Mouse (Mus musculus) lung, postnatal 36 days (tissue): ENCODE results near the gene Gm20388.
"Not testable (repeated sequence)": the region's sequence is repeated elsewhere in the genome, so short reads cannot be mapped to it uniquely, and the experiment has no call there.

Source experiments
- DNase-seq: peaks from one replicate; pipeline ENCODE4 v3.0.0; 2022; ENCODE audit warnings: mixed read lengths

Gene Gm20388

GRCm38 (mm10) chr8:123044743-123045425, 3134.2 kb downstream of the Gm20388 start:
- not testable (repeated sequence) for DNase-seq

GRCm38 (mm10) chr8:123046706-123047105, 3136.1 kb downstream of the Gm20388 start:
- no peak for DNase-seq

GRCm38 (mm10) chr8:123047827-123048226, 3137.2 kb downstream of the Gm20388 start:
- DNase-seq = no peak

- DNase-seq = peak; percentile 40
These were observed 3137.8 kb downstream of the Gm20388 start for GRCm38 (mm10) chr8:123048402-123048801.

GRCm38 (mm10) chr8:123051458-123051857, 3140.8 kb downstream of the Gm20388 start:
- DNase-seq = no peak

GRCm38 (mm10) chr8:123062721-123063120, 3152.1 kb downstream of the Gm20388 start, which contains the start of gene Spg7:
Spg7 (plus strand) TSS chr8:123062942.
- DNase-seq = no peak

GRCm38 (mm10) chr8:123064072-123064471, 3153.4 kb downstream of the Gm20388 start:
- DNase-seq = no peak

- DNase-seq = peak; percentile 36
These were observed 3154.2 kb downstream of the Gm20388 start for GRCm38 (mm10) chr8:123064809-123065213.

- DNase-seq = peak; percentile 96
These were observed 3154.8 kb downstream of the Gm20388 start for GRCm38 (mm10) chr8:123065214-123066100.

GRCm38 (mm10) chr8:123066101-123066683, 3155.6 kb downstream of the Gm20388 start:
- peak; percentile 2 for DNase-seq

- peak; percentile 25 for DNase-seq
These were observed 3160.5 kb downstream of the Gm20388 start for GRCm38 (mm10) chr8:123071176-123071575.

- DNase-seq = no peak
These were observed 3166.6 kb downstream of the Gm20388 start for GRCm38 (mm10) chr8:123077213-123077612.

GRCm38 (mm10) chr8:123082993-123083392, 3172.4 kb downstream of the Gm20388 start:
- no peak for DNase-seq

GRCm38 (mm10) chr8:123083610-123084009, 3173.0 kb downstream of the Gm20388 start:
- DNase-seq = no peak

GRCm38 (mm10) chr8:123087289-123087688, 3176.6 kb downstream of the Gm20388 start:
- no peak for DNase-seq

- DNase-seq = no peak
These were observed 3186.6 kb downstream of the Gm20388 start for GRCm38 (mm10) chr8:123097216-123097615.

GRCm38 (mm10) chr8:123097786-123098584, 3187.3 kb downstream of the Gm20388 start:
- DNase-seq = peak; percentile 47

GRCm38 (mm10) chr8:123100288-123100687, 3189.6 kb downstream of the Gm20388 start:
- DNase-seq = no peak

- DNase-seq = no peak
These were observed 3190.6 kb downstream of the Gm20388 start for GRCm38 (mm10) chr8:123101244-123101643.

- peak; percentile 99 for DNase-seq
These were observed 3191.4 kb downstream of the Gm20388 start, which contains the start of gene Rpl13 for GRCm38 (mm10) chr8:123101735-123102685. Rpl13 (plus strand) TSS chr8:123102350.

- DNase-seq = not testable (repeated sequence)
These were observed 3192.2 kb downstream of the Gm20388 start for GRCm38 (mm10) chr8:123102855-123103254.
